Mouse (Mus musculus) frontal cortex, postnatal 36 days (tissue): Measurements from ENCODE around the gene Mog.

Source experiments
- DNase-seq, 2 experiments: peaks; one replicate each; pipeline ENCODE4 v3.0.0; 2022; ENCODE audit warnings: low spot score in 2 of 2

Mog gene

DNA sequence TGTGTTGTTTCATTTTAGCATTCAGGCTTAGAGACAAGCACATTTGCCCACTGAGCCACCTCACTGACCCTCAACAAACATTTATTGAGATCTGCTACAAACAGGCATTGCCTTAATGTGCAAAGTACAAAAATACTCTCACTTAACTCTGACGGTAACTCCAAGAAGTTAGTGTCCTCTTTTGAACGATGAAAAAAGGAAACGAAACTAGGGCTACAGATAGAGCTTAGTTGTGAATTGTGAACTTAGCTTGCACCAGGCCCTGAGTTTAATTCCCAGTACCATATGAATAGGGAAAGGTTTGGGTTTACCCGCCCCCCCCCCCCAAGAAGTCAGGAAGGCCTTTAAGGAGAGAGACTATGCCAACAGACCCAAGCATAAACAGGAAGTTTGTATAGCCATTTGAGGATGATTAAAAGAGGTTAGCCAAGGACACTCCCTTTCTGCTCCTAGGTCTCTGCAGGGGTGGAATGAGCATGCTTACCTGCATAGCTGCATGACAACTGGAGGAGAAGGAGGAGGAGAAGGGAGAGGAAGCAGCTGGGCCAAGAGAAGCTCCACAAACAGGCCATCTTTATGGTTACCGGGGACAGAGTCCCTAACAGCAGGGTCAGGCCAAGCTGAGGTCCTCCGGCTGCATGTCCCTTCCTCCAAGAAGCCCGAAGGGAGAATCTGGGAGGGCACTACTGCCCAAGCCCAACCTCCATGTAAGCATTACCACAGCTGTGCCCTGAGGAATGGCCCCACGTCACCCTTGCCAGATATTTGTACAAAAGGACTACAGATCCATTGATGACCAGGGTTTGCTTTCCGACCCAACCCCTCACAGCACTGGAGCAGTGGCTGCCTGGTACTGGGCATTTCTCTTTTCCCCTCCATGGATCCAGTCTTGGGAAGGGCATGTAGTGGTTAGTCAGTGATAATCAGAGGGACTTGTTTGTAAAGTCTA is at the start of gene Mog:
TSS of gene Mog (minus strand) at position 771 of the 949 bp plus-strand sequence.
- peak in 1 of 2 experiments; percentile 16 for DNase-seq

DNA sequence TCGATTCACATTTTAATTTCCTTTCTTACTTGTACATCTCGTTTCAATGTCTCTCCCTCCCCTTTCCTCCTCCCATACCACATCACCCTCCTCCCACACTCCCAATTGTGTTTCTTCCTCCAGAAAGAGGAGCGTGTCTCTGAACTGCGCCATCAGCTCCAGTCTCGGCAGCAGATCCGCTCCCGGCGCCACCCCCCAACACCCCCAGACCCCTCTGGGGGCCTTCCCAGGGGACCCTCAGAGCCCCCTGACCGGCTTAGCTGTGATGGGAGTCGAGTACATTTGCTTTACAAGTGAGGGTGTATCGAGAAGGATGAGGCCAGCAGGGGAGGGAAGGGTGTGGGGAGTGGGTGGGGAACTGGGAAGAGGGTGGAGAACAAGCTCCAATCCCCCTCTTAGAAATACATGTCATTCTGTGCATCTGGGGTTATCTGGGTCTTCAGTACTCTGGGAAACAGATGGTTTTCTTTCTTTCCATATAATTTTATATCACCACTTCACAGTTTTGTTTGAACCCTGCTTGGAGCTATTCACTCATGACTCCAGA is 49.6 kb upstream of the Mog start:
- DNase-seq = peak in 1 of 2 experiments; percentile 29

DNA sequence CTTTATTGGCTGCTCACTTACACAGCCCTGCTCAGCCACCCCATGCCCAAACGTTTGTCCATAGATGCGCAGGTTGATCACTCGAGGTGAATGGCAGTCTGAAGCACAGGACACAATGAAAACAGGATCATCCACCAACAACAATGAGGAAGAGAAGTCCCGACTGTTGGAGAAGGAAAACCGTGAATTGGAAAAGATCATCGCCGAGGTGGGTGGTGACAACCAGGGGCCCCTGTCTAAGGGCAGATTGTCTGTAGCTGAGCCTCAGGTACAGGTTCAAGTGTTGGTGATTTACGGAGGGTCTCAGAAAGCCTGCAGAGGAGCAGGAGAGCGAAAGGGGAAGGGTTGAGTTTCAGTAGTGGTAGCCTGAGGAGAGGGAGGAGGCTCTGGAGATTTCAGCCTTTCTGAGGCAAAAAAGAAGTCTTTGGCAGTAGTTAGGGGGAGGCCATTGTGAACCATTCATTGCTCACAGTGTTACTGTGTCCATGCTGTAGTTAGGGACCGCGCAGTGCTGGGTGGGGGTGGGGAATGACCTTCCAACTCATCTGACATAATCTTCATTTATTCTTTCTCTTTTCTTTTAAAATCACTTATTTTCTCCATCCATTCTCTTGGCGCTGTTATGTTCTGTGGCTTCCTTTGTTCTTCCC is 49.0 kb upstream of the Mog start:
- DNase-seq = peak in 1 of 2 experiments; percentile 3

DNA sequence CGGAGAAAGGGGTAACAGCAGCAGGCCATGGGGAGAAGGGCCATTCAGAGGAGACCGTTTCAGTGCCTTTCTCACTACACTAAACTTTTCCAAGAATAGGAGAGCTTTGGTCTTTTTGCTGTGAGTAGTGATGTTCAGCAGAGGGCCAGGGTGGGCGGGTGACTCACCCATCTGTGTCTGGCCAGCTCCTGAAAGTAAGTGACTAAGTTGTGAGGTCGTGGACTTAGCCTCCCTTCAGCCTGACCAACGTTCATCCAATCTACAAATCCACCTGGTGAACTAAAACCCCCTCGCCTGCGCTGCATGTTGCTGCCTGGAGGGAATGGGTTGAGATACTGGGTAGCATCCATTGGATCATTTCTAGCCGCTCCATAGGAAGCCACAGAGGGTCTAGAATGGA is 46.9 kb upstream of the Mog start:
- DNase-seq = peak in 1 of 2 experiments; percentile 1

DNA sequence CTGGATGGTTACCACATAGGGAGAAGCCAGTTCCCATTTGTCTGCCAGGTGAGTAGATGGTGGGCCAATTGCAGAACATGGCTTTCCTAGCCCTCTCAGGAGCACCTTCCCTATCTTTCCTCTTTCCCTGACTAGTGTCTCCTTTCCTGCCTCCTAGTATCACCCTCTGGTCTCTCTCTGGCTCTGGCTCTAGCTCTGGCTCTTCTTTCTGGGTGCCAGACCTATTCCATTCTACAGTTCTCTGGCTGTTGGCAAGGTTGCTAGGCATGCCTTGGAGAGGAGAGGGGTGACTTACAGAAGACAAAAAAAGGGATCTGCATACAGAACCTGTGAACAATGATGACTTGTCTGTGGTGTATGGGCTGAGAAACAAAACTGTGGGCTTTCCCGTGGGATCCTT is 44.7 kb upstream of the Mog start:
- peak in 1 of 2 experiments; percentile 25 for DNase-seq

DNA sequence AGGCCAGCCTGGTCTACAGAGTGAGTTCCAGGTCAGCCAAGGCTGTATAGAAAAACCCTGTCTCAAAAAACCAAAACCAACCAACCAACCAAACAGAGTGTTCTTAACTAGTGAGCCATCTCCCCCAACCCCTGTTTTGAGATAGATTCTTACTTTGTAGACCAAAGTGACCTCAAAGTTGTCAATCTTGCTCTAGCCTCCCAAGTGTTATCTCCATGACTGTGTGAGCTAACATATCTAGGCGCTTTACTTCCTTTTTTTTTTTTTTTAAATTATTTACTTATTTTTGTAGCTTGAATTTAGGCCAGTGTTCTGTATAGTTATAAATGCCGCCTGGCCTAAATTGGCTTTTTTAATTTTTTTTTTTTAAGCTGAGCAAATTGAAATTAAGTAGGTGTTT is 42.8 kb upstream of the Mog start:
- DNase-seq = no peak

DNA sequence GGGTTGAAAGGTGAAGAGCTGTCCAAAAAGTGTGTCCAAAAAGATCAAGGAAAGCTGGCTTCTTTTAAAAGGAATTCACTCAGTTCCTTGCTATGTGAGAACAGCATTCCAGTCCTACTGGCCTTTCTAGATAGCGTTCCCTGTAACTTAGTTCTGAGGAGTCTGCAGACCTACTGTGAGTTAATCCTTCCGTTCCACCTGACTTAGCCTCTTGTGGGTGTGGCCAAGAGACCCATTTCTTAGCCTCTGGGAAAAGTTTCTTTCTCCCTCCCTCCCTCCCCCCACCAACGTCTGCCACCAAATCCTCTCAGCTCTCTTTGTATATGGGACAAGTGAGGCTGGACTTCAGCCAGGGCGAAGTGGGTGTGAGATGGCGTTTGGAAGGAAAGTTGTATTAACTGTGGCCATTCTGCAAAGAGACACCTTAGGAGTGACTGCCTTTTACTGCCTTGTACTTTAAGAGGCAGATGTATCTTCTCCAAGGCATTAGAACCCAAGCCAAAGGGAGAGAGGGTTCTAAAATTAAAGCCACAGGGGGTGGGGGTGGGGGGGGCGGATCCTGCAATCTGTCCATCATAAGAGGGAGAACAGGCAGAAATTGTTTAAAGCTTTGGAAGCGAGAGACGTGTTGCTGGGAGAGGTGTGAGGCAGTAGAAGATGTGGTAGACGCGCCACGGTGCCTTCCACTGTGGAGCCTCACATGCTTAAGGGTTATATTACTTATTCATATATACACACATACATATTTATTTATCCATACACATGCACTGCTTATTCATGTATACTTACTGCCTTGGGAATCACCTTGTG is 40.7 kb upstream of the Mog start:
- no peak for DNase-seq

DNA sequence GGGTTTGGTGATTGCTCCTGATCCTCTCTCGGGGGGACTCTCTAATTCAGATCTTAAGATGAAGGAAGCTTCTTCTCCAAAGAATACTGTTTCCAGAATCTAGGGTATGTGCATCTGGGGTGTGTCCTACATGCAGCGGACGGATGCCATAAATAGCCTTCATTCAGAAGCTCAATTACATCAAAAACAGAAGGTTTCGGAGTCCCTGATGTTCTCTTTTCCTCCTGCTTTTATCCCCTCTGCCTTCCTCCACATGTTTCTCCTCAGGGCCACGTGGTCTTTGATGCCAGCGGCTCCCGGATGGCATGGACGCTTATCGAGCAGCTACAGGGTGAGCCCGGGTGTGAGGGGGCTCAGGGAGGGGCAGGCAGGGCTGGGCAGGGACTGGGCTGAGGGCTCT is 39.9 kb upstream of the Mog start:
- no peak for DNase-seq

DNA sequence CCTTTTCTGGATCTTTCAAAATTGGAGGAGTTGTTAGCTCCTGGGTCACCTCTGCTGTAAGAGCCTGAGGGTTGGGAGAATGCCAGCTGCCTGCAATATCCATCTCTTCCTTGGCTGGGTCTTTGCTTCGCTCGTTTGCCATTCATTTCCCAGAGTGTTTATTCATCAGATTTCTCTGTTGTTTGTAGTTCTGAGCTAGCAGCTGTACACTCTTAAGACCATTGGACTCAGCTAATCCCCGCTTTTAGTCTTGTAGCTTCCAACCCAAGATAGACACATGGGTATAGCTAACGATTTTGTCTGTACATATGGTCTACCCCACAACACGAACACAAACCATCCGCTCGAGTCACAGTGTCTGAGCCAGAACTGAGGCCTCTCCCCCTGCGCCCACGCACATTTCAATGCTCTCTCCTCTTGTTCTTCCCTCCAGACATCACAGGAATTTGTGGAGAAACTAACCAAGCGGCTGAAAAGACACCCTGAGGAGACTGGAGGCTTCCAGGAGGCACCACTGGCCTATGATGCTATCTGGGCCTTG is 39.0 kb upstream of the Mog start:
- DNase-seq = peak; percentile 69 to 76

DNA sequence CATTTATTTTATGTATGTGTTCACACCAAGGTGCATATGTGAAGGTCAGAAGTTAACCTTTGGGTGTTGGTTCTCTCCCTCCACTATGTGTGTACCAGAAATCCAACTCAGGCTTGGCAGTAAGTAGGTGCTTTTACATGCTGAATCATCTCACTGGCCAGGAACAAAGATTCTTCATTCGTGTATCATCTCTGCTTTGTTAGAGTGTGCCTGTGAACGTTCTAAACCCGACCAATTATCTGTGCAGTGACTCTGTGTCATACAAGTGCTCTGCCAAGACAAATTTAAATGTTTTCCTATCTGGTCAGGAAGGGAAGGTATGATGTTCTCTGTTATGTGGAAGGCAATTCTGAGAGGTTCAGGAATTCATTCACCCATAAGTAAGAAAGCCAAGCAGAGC is 38.2 kb upstream of the Mog start:
- no peak for DNase-seq

DNA sequence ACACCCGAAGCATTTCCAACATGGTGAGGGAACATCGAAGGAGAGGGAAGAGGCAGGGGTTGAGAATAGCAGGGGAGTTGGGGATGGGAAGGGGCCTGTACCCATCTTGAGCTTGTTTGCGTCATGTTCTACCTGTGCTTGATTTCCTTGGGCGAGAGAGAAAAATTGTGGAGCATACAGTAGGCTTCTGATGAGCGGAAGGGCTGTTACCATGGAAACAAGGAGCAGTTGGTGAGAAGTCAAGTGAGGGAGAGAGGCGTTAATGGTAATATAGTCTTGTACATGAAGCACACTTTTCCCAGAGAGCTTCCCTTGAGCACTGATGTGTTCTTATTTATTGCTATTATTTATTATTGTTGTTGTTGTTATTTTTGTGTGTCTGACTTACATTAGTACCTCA is 33.8 kb upstream of the Mog start:
- no peak for DNase-seq

DNA sequence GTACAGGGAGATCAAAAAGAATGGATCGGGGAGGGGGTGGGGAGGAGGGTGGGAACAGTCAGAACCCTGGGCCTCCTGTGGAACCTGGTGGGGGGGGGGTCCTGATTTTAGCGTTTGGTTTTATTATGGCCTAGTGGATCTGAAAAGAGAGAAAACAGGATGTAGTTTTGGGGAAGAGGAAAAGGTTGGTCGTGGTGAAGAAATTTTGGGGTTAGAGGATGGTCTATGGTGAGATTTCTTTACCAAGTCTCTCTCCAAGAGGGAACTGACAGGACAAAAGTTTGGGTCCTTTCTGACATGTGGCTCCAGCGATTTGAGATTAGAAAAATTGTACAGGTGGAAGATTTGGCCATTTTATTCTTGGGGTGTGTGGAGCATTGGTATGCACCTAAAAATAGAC is 28.5 kb upstream of the Mog start:
- no peak for DNase-seq

DNA sequence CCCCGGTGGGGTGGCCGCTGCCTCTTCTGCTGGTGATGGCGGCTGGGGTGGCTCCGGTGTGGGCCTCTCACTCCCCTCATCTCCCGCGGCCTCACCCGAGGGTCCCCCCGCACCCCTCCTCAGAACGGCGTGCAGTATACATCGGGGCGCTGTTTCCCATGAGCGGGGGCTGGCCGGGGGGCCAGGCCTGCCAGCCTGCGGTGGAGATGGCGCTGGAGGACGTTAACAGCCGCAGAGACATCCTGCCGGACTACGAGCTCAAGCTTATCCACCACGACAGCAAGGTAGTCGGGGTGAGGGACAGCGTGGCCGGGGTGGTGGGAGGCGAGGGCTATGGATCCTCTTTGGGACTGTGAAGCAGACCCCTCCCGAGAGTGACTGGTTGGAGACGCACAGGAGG is 27.7 kb upstream of the Mog start:
- peak in 1 of 2 experiments; percentile 51 for DNase-seq

DNA sequence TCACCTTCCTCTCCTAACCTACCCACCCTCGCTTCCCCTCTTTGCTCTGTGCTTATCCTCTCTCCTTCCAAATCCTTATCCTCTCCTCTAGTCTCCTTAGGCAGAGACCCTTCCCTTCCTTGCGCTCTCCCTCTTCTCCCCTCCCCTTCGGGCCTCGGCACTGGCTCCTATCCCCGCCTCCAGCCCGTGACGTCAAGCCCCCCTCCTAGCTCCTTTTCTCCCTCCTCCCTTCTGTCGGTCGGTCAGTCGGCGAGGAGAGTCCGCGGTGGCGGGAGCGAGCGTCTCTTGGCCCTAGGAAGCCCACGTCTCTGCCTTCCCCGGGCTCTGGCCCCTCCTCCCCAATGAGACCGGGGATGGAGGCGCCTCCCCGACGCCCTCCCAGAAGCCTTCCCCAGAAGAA is 27.2 kb upstream of the Mog start:
- DNase-seq = peak; percentile 94 to 96

DNA sequence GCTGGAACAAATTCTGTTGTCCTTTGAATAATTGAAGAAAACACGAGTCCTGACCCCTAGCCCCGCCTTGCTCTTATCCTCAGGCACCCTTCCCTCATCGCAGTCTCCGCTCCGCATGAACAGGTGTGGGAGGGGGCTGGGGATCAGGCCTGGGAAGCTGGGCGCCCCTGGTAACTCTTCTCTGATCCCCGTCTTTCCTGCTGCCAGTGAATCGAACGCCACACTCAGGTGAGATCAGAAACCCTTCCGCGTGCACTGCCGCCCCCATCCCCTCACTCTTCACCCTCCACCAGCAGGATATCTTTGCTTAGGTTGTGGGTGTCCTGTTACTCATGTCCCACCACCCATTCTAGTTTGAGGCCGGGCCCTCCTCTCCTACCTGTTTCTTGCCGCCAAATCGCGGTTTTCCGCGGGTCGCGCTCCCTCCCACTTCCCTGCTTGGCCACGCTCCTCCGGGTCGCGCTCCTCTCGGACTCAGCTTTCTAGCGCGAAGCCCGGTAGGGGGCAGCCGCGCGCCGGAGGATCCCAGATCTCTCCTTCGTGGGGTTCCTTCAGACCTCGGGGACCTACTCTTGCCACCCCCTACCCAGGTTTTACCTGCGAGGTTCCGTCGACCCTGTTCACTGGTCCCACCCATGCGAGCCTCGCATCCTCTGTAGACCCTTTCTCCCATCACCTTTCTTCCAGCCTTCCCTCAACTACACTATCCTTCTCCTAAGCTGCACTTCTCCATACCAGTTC is 26.5 kb upstream of the Mog start:
- DNase-seq = peak; percentile 85 to 86

DNA sequence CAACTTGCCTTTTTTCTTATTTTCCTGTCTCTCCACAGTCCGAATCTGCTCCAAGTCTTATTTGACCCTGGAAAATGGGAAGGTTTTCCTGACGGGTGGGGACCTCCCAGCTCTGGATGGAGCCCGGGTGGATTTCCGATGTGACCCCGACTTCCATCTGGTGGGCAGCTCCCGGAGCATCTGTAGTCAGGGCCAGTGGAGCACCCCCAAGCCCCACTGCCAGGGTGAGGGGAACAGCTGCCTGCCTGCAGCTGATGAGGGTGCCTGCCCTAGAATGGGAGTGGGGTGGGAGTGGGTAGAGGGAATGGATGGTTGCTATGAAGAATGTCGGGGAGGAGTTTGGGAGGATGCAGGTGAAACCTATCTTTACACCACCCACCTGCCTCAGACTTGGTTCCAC is 25.2 kb upstream of the Mog start:
- DNase-seq = no peak

DNA sequence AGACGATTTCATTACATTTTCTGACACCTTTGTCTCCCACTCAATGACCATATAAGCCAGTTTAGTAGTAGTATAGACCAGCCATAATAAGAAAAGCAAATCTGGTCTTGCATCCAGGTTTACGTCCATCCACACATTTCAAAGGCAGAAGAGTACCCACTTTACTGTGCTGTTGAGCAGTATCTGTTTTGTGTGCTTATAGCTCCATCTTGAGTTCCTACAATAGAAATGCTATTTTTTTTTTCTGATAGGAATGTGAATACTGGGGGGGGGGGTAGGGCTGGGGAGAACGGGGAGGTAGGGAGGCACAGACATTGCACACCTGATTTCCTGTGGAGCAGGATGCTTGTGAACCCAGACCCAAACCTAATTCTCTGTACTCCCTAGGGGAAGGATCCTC is 24.8 kb upstream of the Mog start:
- no peak for DNase-seq

DNA sequence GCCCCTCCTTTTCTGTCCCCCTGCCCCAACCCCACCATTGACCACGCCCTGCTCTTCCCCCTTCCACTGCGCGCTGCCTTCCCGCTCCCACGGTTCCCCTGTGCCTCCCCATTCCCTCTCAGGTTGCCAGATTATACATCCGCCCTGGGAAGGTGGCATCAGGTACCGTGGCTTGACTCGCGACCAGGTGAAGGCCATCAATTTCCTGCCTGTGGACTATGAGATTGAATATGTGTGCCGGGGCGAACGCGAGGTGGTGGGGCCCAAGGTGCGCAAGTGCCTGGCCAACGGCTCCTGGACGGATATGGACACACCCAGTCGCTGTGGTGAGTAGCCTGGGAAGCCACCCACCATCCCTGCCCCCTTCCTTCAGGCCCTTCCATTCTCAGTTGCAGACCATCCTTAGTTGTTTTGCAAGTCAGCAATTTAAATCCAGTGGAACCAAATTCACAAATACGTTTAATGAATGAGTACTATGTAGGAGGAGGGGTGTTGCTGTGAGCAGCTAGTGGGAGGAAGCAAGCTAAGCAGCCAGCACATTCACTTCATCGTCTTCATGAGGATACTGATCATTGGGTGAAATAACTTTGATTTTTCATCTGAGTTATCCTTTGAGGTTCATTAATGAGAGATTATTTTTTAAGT is 24.3 kb upstream of the Mog start:
- no peak for DNase-seq

DNA sequence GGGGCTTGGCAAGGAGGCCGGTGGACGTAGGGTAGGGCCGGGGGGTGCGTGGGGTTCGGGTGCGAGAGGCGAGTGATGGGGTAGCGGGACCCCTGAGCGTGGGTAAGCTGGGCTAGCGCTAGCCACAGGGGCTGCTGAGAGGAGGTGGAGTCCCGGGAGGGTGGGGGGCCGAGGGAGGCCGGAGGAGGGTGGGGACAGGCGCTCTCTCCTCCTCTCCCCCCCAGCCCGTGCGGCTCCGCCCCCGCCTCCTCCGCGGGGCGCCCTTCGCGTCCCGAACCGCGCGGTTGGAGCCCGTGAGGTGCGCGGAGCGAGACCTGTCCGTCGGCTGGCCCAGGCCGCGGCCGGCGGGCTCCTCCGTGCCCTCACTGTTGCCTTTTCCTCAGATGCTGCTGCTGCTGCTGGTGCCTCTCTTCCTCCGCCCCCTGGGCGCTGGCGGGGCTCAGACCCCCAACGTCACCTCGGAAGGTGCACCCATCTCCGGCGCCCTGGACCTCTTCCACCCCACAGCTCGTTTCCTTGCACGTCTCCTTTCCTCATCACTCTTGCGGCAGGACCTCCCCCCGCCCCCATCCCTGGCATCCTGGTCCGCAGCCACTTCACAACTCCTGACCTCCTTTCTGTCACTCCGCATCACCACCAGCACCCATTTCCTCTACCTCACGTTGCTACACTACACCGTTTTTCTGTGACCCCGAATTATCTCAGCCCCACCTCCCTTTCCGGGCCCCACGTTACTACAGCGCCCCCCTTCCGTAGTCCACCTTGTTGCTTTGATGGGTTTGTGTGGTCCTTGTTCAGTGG is 23.3 kb upstream of the Mog start:
- DNase-seq = peak; percentile 67 to 69
